Mouse (Mus musculus) liver, embryonic 14.5 days (tissue): ENCODE measurements around the gene Megf8. TPM values are rescaled to one million over a fixed set of nuclear protein-coding genes. Genes with fewer than 3 reads are reported as not detected.
A peak's percentile ranks its signal among the peaks of the same experiment; 100 is the strongest.

Experiments used
- ATAC-seq: fragments of 200-750 bp; cut with Nextera tagmentation; 2 replicates; pipeline ENCODE4 v1.8.0; 2017; ENCODE audit warnings: moderate number of reproducible peaks, mild to moderate bottlenecking, moderate library complexity; ENCODE audit not compliant: insufficient read depth
- DNase-seq, 3 experiments: peaks; one replicate each; pipeline ENCODE4 v3.0.0-alpha.2; 2012 to 2013; ENCODE audit warnings: low read depth in 3 of 3, low spot score in 3 of 3
- H3K27ac ChIP-seq: fragments of 300-500 bp; sonication (generic); 2 replicates; pipeline ENCODE4 v1.5.1; 2014; ENCODE audit warnings: moderate library complexity, mild to moderate bottlenecking, control low read depth, inconsistent platforms
- H3K27me3 ChIP-seq: fragments of 300-500 bp; sonication (generic); 2 replicates; pipeline ENCODE4 v1.6.1; 2014; ENCODE audit warnings: mild to moderate bottlenecking, low read length, moderate library complexity; ENCODE audit not compliant: control insufficient read depth, insufficient read depth
- H3K36me3 ChIP-seq: fragments of 300-500 bp; sonication (generic); replicated peaks from 2 replicates; pipeline ENCODE4 v1.6.1; 2014; ENCODE audit warnings: low read depth; ENCODE audit not compliant: control insufficient read depth, insufficient read depth
- H3K4me1 ChIP-seq, 2 experiments: fragments of 200-500 bp in 1 of 2; fragments of 300-500 bp in 1 of 2; sonication (generic) in 1 of 2; replicated peaks; 2 replicates each; pipeline ENCODE4 v1.6.1; 2012 to 2014; ENCODE audit warnings: antibody characterized with exemption in 1 of 2, inconsistent platforms in 1 of 2, low read length in 1 of 2; ENCODE audit not compliant: control insufficient read depth in 2 of 2, insufficient read depth in 2 of 2
- H3K4me2 ChIP-seq: fragments of 300-500 bp; sonication (generic); 2 replicates; pipeline ENCODE4 v1.6.1; 2014; ENCODE audit warnings: low read depth, mild to moderate bottlenecking, control low read depth, moderate library complexity
- H3K4me3 ChIP-seq, 2 experiments: fragments of 200-500 bp in 1 of 2; fragments of 300-500 bp in 1 of 2; sonication (generic) in 1 of 2; 2 replicates each; pipeline ENCODE4 v1.5.1; 2012 to 2014; ENCODE audit warnings: low read depth in 2 of 2, low read length in 2 of 2, mild to moderate bottlenecking in 2 of 2, control low read depth in 1 of 2, inconsistent platforms in 1 of 2, moderate library complexity in 1 of 2; ENCODE audit not compliant: insufficient read depth in 1 of 2
- H3K9ac ChIP-seq: fragments of 300-500 bp; sonication (generic); replicated peaks from 2 replicates; pipeline ENCODE4 v1.6.1; 2014; ENCODE audit warnings: mild to moderate bottlenecking, control low read depth, moderate library complexity
- H3K9me3 ChIP-seq: fragments of 300-500 bp; sonication (generic); 2 replicates; pipeline ENCODE4 v1.6.1; 2016; ENCODE audit warnings: low read length, mixed read lengths; ENCODE audit not compliant: control insufficient read depth
- CTCF ChIP-seq: IDR thresholded peaks from 2 replicates; pipeline ENCODE4 v1.5.1; 2016; ENCODE audit warnings: antibody characterized with exemption, low read depth, control low read depth
- EP300 ChIP-seq: IDR thresholded peaks from 2 replicates; pipeline ENCODE4 v1.6.1; 2016; ENCODE audit warnings: antibody characterized with exemption, low read depth
- WGBS: fragments of 180-500 bp; shearing (Covaris S2); extraction: QIAGEN DNeasy Blood & Tissue Kit; methylation state at CpG from one replicate; pipeline ENCODE4 v1.1.7; 2014; ENCODE audit not compliant: insufficient replicate concordance; 5-methylcytosine and 5-hydroxymethylcytosine counted together
- polyA plus RNA-seq, 2 experiments: library from polyadenylated mRNA; depleted of rRNA in 1 of 2; stranded (reverse) in 1 of 2; unstranded in 1 of 2; fragments of >200 nt; fragmentation: Nextera tagmentation in 1 of 2; extraction: Ambion mirVana in 1 of 2; gene quantifications; 2 replicates each; pipeline versions ENCODE4 v1.2.1 to v1.2.3; 2012 to 2014

Gene Megf8
- polyA plus RNA-seq, 2 experiments: 0.53 to 1.3 TPM

DNA sequence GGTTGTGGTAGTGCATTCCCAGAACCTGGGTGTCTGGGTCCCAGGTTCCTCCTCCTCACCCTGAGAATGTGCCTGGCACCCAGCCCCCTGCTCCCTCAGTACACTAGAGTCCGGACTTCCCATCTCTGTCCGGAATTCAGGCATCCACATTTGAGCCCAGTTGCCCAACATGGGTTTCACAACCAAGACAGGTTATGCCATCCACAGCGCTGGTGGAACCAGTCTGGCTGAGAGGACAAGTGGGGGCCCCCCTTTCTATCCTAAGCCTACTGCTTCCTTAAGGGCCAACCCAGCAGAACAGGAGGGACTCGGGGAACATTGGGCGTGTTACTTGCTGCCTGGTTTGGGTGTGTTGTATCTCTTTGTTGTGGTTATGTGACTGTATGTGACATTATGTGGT is 55.5 kb downstream of the Megf8 start:
- Histone ChIP-seq H3K36me3 (no peaks in the 10 kb centered on the region), H3K9ac (no peak overlapping the region), H3K9me3 (no peaks in the 10 kb centered on the region), H3K4me3 (no peak overlapping the region), H3K27ac (no peak overlapping the region), H3K4me2 (no peak overlapping the region), H3K27me3 (peaks cover 25% of the 10 kb centered on the region), H3K4me1 (peaks cover 0 to 4% of the 10 kb centered on the region in 2 experiments; a peak in 1 of 4 replicates)
- DNase-seq (no peak), ATAC-seq (no peak)
- WGBS: 62% methylated on average over 5 of the region's 5 CpGs
- no peak for TF ChIP-seq EP300
- TF ChIP-seq CTCF: no peak

DNA sequence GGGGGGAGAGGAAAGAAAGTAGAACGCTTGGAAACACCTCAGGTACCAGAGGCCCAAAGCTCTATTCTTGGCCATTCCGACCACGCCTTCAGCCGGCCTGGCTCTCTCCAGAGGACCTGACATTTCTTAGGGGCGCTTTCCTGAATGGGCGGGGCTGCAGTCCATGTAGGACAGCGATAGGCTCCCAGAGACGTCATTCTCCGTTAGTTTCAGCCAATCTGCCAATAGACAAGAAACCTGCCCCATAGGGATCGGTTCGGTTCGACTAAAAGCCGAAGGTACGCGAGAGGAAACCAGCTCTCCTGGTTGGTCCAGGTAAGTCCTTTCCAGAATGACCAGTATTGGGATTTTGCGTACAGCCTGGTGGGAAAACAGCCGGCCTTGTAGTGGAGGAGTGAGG is 59.6 kb downstream of the Megf8 start:
- H3K4me1 ChIP-seq: peaks cover 3 to 11% of the 10 kb centered on the region in 2 experiments; a peak in 3 of 4 replicates
- H3K27me3 ChIP-seq: no peaks in the 10 kb centered on the region
- H3K4me2 ChIP-seq: peak overlapping the region; percentile 54
- 8% methylated on average over 17 of the region's 17 CpGs for WGBS
- no peak overlapping the region; the same call in 1 of the 2 replicates for H3K9ac ChIP-seq
- no peaks in the 10 kb centered on the region for H3K36me3 ChIP-seq
- no peak for TF ChIP-seq CTCF
- DNase-seq (peak; percentile 56 to 59 (median 58)), ATAC-seq (peak; percentile 48; the same call in 1 of the 2 replicates)
- H3K4me3 ChIP-seq: peak overlapping the region; percentile 30 to 36
- H3K27ac ChIP-seq: no peak overlapping the region
- H3K9me3 ChIP-seq: no peaks in the 10 kb centered on the region

DNA sequence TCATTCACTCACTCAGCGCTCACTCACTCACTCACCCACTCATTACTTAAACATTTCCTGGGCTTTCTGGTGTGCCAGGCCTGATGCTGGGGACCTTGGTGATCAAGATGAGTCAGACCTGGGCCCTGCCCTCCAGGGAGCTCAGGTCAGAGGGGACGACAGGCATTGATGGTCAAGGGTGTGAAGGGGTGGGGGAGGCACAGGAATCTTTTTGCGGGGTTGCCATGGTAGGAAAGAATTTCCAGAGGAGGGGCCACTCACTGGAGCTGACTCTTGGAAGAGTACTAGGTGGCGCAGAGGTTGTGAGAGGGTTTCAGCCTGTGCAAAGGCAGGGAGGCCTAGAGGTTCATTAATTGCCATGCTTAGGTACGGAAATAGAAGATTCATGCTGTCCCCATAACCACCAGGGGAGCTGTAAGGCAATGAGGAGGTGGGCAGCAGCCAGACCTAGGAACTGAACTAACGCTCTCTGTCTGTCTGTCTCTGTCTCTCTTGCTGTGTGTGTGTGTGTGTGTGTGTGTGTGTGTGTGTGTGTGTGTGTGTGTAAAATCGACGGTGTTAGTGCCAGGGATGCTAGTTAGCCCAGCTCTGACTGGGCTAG is 60.2 kb downstream of the Megf8 start:
- TF ChIP-seq EP300 (no peak), CTCF (peak; percentile 33)
- H3K4me3 ChIP-seq: peak overlapping the region in 1 of 2 experiments; percentile 36; a peak in 2 of 4 replicates
- no peaks in the 10 kb centered on the region for H3K27me3 ChIP-seq
- DNase-seq (no peak), ATAC-seq (no peak)
- no peak overlapping the region for H3K27ac ChIP-seq
- H3K4me2 ChIP-seq: peak overlapping the region; percentile 54
- no peak overlapping the region for H3K9ac ChIP-seq
- H3K4me1 ChIP-seq: peaks cover 3 to 11% of the 10 kb centered on the region in 2 experiments; a peak in 3 of 4 replicates
- WGBS: 46% methylated on average over 8 of the region's 8 CpGs
- no peaks in the 10 kb centered on the region for H3K36me3 ChIP-seq
- H3K9me3 ChIP-seq: no peaks in the 10 kb centered on the region

DNA sequence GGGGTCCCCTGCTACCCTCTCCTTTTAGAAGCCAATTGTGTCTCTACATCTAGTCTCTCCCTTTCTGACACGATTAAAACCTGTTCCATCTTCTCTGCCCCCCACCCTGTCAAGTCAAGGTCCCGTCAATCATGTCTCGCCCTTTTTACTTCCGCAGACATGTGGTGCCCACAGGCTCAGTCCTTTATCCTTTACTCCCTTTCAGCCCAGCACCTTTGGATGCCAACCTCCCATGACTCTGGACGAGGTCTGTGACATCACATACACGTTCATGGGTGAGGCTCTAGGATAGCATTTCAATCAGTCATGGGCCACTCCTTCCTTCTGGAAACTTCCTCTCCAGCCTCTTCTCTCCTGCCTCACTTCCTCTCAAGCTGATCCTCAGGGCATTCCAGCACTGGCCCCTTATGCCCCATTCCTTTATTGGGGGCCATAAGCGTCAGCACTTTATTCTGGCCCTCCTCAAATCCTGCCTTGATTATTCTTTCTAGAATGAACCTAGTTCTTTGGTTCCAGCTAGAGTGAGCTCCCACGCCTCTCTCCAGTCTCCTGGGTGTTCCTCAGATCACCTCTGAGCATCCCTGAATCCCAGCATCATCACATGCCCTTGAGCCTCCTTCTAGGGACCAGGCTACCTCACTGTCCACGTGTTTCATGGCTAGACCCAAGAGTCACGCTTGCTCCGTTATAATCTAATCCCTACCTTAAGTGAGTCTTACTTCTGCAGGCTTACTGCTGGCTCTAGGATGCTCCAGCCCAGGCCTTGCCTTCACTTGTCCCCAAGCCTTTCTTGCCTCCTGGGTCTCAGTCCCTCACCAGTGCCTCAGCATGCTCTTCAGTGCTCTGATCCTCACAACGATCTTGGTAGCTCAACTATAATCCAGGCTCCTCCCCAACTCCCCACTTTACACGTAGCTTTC is 61.5 kb downstream of the Megf8 start:
- Histone ChIP-seq H3K27me3 (no peaks in the 10 kb centered on the region), H3K27ac (no peak overlapping the region), H3K4me3 (no peak overlapping the region), H3K36me3 (no peaks in the 10 kb centered on the region), H3K9ac (no peak overlapping the region), H3K4me1 (peaks cover 3 to 11% of the 10 kb centered on the region in 2 experiments; a peak in 3 of 4 replicates), H3K4me2 (no peak overlapping the region), H3K9me3 (no peaks in the 10 kb centered on the region)
- DNase-seq (no peak), ATAC-seq (no peak)
- 65% methylated on average over 13 of the region's 13 CpGs for WGBS
- TF ChIP-seq CTCF (no peak), EP300 (no peak)
